Mouse (Mus musculus) stomach, embryonic 14.5 days (tissue): ENCODE results near the gene Bptf. TPM values are rescaled to one million over a fixed set of nuclear protein-coding genes. Genes with fewer than 3 reads are reported as not detected.
"Not testable (repeated sequence)": the region's sequence is repeated elsewhere in the genome, so short reads cannot be mapped to it uniquely, and the experiment has no call there.

Experiments
- ATAC-seq: fragments of 200-750 bp; cut with Nextera tagmentation; 2 replicates; pipeline ENCODE4 v1.8.0; 2017; ENCODE audit warnings: low read depth, moderate TSS enrichment; ENCODE audit not compliant: insufficient number of reproducible peaks, insufficient read depth, low FRiP score
- H3K27ac ChIP-seq: fragments of 300-500 bp; sonication (generic); 2 replicates; pipeline ENCODE4 v1.5.1; 2014; ENCODE audit warnings: mild to moderate bottlenecking, low read length, moderate library complexity, mixed read lengths
- H3K27me3 ChIP-seq: fragments of 300-500 bp; sonication (generic); 2 replicates; pipeline ENCODE4 v1.6.1; 2014; ENCODE audit warnings: low read length, control low read depth, mixed read lengths; ENCODE audit not compliant: control insufficient read depth, insufficient read depth
- H3K36me3 ChIP-seq: fragments of 300-500 bp; sonication (generic); 2 replicates; pipeline ENCODE4 v1.6.1; 2014; ENCODE audit warnings: mild to moderate bottlenecking, control low read depth, low read length, moderate library complexity, mixed read lengths; ENCODE audit not compliant: control insufficient read depth, insufficient read depth
- H3K4me1 ChIP-seq: fragments of 300-500 bp; sonication (generic); 2 replicates; pipeline ENCODE4 v1.6.1; 2014; ENCODE audit warnings: low read length, control low read depth, mixed read lengths; ENCODE audit not compliant: control insufficient read depth, insufficient read depth
- H3K4me2 ChIP-seq: fragments of 300-500 bp; sonication (generic); replicated peaks from 2 replicates; pipeline ENCODE4 v1.6.1; 2014; ENCODE audit warnings: low read depth, low read length, control low read depth
- H3K4me3 ChIP-seq: fragments of 300-500 bp; sonication (generic); 2 replicates; pipeline ENCODE4 v1.5.1; 2014; ENCODE audit warnings: low read depth, low read length, control low read depth
- H3K9ac ChIP-seq: fragments of 300-500 bp; sonication (generic); replicated peaks from 2 replicates; pipeline ENCODE4 v1.6.1; 2014; ENCODE audit warnings: low read depth, mild to moderate bottlenecking, control low read depth, low read length, moderate library complexity, mixed read lengths
- H3K9me3 ChIP-seq: fragments of 300-500 bp; sonication (generic); 2 replicates; pipeline ENCODE4 v1.6.1; 2016; ENCODE audit warnings: low read depth, low read length, control low read depth; ENCODE audit not compliant: control insufficient read depth
- WGBS: fragments of 180-500 bp; shearing (Covaris S2); extraction: QIAGEN DNeasy Blood & Tissue Kit; methylation state at CpG from one replicate; pipeline ENCODE4 v1.1.7; 2014; 5-methylcytosine and 5-hydroxymethylcytosine counted together
- polyA plus RNA-seq: library from polyadenylated mRNA; unstranded; fragments of >200 nt; fragmentation: Nextera tagmentation; extraction: Ambion mirVana; gene quantifications from 2 replicates; pipeline ENCODE4 v1.2.1, GENCODE M21; 2014

Gene Bptf
- polyA plus RNA-seq, 1 experiment from 2014 or later = 57.0 TPM

- Histone ChIP-seq H3K36me3 (no peaks in the 10 kb centered on the region), H3K27ac (peak overlapping the region; percentile 94), H3K4me1 (0 out of 2 replicates have a peak, but pooled peaks cover 6% of the 10 kb centered on the region), H3K27me3 (no peaks in the 10 kb centered on the region), H3K4me2 (peak overlapping the region; percentile 80), H3K4me3 (peak overlapping the region; percentile 78), H3K9me3 (no peaks in the 10 kb centered on the region), H3K9ac (peak overlapping the region; percentile 98)
- WGBS = under 1% methylated on average over 54 of the region's 65 CpGs
- peak; percentile 25 for ATAC-seq
These were observed 813 bp downstream of the Bptf start for GRCm38 (mm10) chr11:107130879-107131748.

- under 1% methylated on average over 18 of the region's 18 CpGs for whole genome bisulfite sequencing
- no peak for ATAC-seq
- Histone ChIP-seq H3K4me3 (peak overlapping the region; percentile 78), H3K4me1 (0 out of 2 replicates have a peak, but pooled peaks cover 6% of the 10 kb centered on the region), H3K27me3 (no peaks in the 10 kb centered on the region), H3K36me3 (no peaks in the 10 kb centered on the region), H3K4me2 (peak overlapping the region; percentile 80), H3K9me3 (no peaks in the 10 kb centered on the region), H3K27ac (peak overlapping the region; percentile 94; the same call in 1 of the 2 replicates), H3K9ac (peak overlapping the region; percentile 98)
These were observed 1.6 kb downstream of the Bptf start for GRCm38 (mm10) chr11:107130221-107130788.

GRCm38 (mm10) chr11:107129641-107130040 is 2.3 kb downstream of the Bptf start:
- peaks cover 10% of the 10 kb centered on the region; the same call in 1 of the 2 replicates for H3K4me1 ChIP-seq
- H3K27ac ChIP-seq = no peak overlapping the region
- H3K27me3 ChIP-seq = no peaks in the 10 kb centered on the region
- H3K9ac ChIP-seq = peak overlapping the region; percentile 98; the same call in 1 of the 2 replicates
- H3K9me3 ChIP-seq = no peaks in the 10 kb centered on the region
- no peaks in the 10 kb centered on the region for H3K36me3 ChIP-seq
- peak overlapping the region; percentile 80 for H3K4me2 ChIP-seq
- ATAC-seq = no peak
- H3K4me3 ChIP-seq = peak overlapping the region; percentile 78
- WGBS = 11% methylated on average over 2 of the region's 2 CpGs

DNA sequence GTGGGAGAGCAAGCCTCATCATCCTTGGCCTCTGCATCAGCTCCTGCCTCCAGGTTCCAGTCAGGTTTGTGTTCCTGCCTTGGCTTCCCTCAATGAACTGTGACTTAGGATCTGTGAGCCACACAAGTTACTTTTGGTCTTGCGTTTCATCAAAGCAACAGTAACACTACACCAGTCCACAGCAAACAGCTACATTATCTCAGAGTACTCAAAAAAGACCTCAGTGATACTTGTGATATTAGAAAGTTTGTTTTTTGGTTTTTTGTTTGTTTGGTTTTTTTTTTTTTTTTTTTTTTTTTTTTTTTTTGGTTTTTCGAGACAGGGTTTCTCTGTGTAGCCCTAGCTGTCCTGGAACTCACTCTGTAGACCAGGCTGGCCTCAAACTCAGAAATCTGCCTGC is 5.2 kb downstream of the Bptf start:
- H3K4me3 ChIP-seq, H3K27ac ChIP-seq, H3K4me2 ChIP-seq, H3K27me3 ChIP-seq, H3K36me3 ChIP-seq, ATAC-seq, H3K9ac ChIP-seq, H3K9me3 ChIP-seq: not testable (repeated sequence)
- peaks cover 15% of the 10 kb centered on the region; the same call in 1 of the 2 replicates for H3K4me1 ChIP-seq
- 92% methylated on average over 1 of the region's 2 CpGs for WGBS

GRCm38 (mm10) chr11:107125011-107125410 is 6.9 kb downstream of the Bptf start:
- peaks cover 15% of the 10 kb centered on the region; the same call in 1 of the 2 replicates for H3K4me1 ChIP-seq
- H3K9ac ChIP-seq = no peak overlapping the region
- 80% methylated on average over 4 of the region's 4 CpGs for WGBS
- no peak overlapping the region for H3K4me2 ChIP-seq
- H3K27ac ChIP-seq = no peak overlapping the region
- no peak for ATAC-seq
- no peaks in the 10 kb centered on the region for H3K36me3 ChIP-seq
- no peaks in the 10 kb centered on the region for H3K9me3 ChIP-seq
- H3K4me3 ChIP-seq = no peak overlapping the region
- no peaks in the 10 kb centered on the region for H3K27me3 ChIP-seq

DNA sequence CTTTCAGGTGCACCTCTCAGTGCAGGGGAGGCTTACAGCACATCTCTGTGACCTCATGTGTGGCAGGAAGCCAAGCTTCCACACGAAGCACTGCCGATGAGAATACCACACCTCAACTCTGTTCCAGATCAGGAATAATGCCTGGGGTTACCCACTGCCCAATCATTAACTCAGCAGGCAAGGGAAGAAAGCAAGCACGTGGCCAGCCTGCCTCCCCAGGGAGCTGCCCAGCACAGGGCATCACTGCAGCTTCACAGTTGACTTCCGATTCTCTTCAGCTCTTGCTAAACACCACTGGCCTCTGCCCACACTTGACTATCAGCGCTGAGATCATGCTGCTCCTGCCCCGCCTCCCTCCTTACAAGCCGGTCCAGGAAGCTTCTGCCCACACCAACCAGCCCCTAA is 7.6 kb downstream of the Bptf start:
- peak; percentile 53; the same call in 1 of the 2 replicates for ATAC-seq
- Histone ChIP-seq H3K9me3 (no peaks in the 10 kb centered on the region), H3K27ac (no peak overlapping the region), H3K4me1 (peaks cover 10% of the 10 kb centered on the region; the same call in 1 of the 2 replicates), H3K36me3 (no peaks in the 10 kb centered on the region), H3K4me3 (no peak overlapping the region), H3K9ac (no peak overlapping the region), H3K4me2 (0 out of 2 replicates have a peak overlapping the region, but pooled peaks have one; percentile 2), H3K27me3 (no peaks in the 10 kb centered on the region)
- WGBS = 25% methylated on average over 7 of the region's 7 CpGs

DNA sequence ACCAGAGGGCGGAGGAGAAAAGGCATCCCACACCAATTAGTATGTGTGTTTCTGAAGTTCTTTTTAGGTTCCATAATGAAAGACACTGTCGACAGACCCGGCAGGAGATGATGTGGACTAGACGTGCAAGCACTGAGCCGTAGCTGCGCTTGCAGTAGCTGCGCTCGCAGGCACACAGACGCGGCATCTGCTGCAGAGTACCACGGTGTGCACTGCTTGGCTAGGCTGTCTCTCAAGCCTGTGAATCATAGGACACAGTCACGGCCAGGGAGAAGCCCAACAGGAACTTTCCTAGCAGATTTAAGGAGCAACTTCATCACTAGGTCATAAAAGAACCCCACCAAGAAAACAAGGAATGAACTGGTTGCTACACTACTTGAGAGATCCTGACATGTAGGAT is 14.1 kb downstream of the Bptf start:
- Histone ChIP-seq H3K4me3 (no peak overlapping the region), H3K27ac (no peak overlapping the region), H3K27me3 (no peaks in the 10 kb centered on the region), H3K9ac (no peak overlapping the region), H3K4me2 (no peak overlapping the region), H3K9me3 (no peaks in the 10 kb centered on the region), H3K4me1 (peaks cover 14% of the 10 kb centered on the region), H3K36me3 (no peaks in the 10 kb centered on the region)
- ATAC-seq = no peak
- 85% methylated on average over 12 of the region's 12 CpGs for WGBS

GRCm38 (mm10) chr11:107113881-107114557 is 17.9 kb downstream of the Bptf start:
- H3K27me3 ChIP-seq = no peaks in the 10 kb centered on the region
- peak overlapping the region; percentile 16; the same call in 1 of the 2 replicates for H3K27ac ChIP-seq
- 29% methylated on average over 10 of the region's 10 CpGs for WGBS
- peaks cover 14% of the 10 kb centered on the region for H3K4me1 ChIP-seq
- 0 out of 2 replicates have a peak, but pooled peaks have one; percentile 33 for ATAC-seq
- no peak overlapping the region for H3K9ac ChIP-seq
- H3K36me3 ChIP-seq = peaks cover 14% of the 10 kb centered on the region
- H3K9me3 ChIP-seq = no peaks in the 10 kb centered on the region
- H3K4me3 ChIP-seq = no peak overlapping the region
- peak overlapping the region; percentile 3; the same call in 1 of the 2 replicates for H3K4me2 ChIP-seq
